ENCODE assay signal across 27 mouse cellular contexts in genomic region chr3:128226930-128227585, GRCm38 (mm10).
DNase-seq lines count a peak whose midpoint lies in the region; ATAC-seq and TF ChIP-seq lines count a peak whose summit lies in the region.
"Had no signal": no experiment of that assay in that cellular context is flagged by ENCODE, and none has a peak within 500 bp of the region (broad histone marks: within the 10 kb centered on the region; RNA-seq: fewer than 3 reads in every experiment).

No protein-coding gene starts in this region.

- no peak overlapping the region for H3K4me3 ChIP-seq in kidney, adult 2 months (ENCODE audit: insufficient read depth, low read depth, low read length)
- H3K4me3 ChIP-seq in kidney, embryonic 16.5 days (ENCODE audit: low read length) = no peak overlapping the region
- no peak overlapping the region for H3K4me3 ChIP-seq in midbrain, embryonic 11.5 days (ENCODE audit: low read depth, low read length)
- H3K4me3 ChIP-seq in midbrain, postnatal 0 days (ENCODE audit: low read depth, low read length) = no peak overlapping the region
- H3K4me3 ChIP-seq: embryonic facial prominence, embryonic 10.5 days; embryonic facial prominence, embryonic 13.5 days; erythroblast, embryonic 14.5 days; forebrain, embryonic 12.5 days; forebrain, embryonic 15.5 days; heart, embryonic 13.5 days; hindbrain, embryonic 10.5 days; hindbrain, embryonic 13.5 days had no signal

- H3K27ac ChIP-seq in kidney, adult 2 months (ENCODE audit: insufficient read depth, low read depth, low read length) = peak overlapping the region; percentile 100
- peak overlapping the region; percentile 72; the same call in 1 of the 2 replicates for H3K27ac ChIP-seq in kidney, embryonic 16.5 days (ENCODE audit: low read length)
- no peak overlapping the region for H3K27ac ChIP-seq in midbrain, embryonic 11.5 days (ENCODE audit: low read depth, low read length)
- no peak overlapping the region for H3K27ac ChIP-seq in midbrain, postnatal 0 days (ENCODE audit: low read depth, low read length)
- H3K27ac ChIP-seq: embryonic facial prominence, embryonic 10.5 days; embryonic facial prominence, embryonic 13.5 days; forebrain, embryonic 12.5 days; forebrain, embryonic 15.5 days; heart, embryonic 13.5 days; hindbrain, embryonic 10.5 days; hindbrain, embryonic 13.5 days had no signal

- no peak for TF ChIP-seq CTCF in kidney, adult 2 months (conservative IDR thresholded peaks at IDR 0.05; ENCODE audit: insufficient read depth, insufficient read length, low read depth, low read length)
- TF ChIP-seq CTCF in midbrain, postnatal 0 days (IDR thresholded peaks at IDR 0.05) = no peak

- H3K4me2 ChIP-seq in kidney, embryonic 16.5 days (replicated peaks; ENCODE audit: low read depth, low read length) = no peak overlapping the region
- H3K4me2 ChIP-seq in midbrain, embryonic 11.5 days = no peak overlapping the region
- no peak overlapping the region for H3K4me2 ChIP-seq in midbrain, postnatal 0 days (ENCODE audit: low read depth, low read length, poor library complexity, severe bottlenecking)
- H3K4me2 ChIP-seq: embryonic facial prominence, embryonic 13.5 days; forebrain, embryonic 12.5 days; forebrain, embryonic 15.5 days; heart, embryonic 13.5 days; hindbrain, embryonic 13.5 days had no signal

- DNase-seq in kidney, adult 2 months = peak; percentile 42
- DNase-seq in kidney, postnatal 4 days = no peak
- no peak for DNase-seq in kidney, postnatal 14 days
- peak; percentile 68 for DNase-seq in midbrain, embryonic 11.5 days (ENCODE audit: low spot score, missing footprints)
- no peak for DNase-seq in midbrain, postnatal 0 days (ENCODE audit: low spot score)
- DNase-seq: adrenal gland, adult 8-10 months; adrenal gland, postnatal 25 days; cerebellum, adult 11-12 months; cerebellum, adult 8-10 months; cerebellum, postnatal 10 days; cerebellum, postnatal 36 days; embryo, embryonic 11 days; gastrocnemius, postnatal 25 days; heart, adult 18-20 months; heart, postnatal 36 days had no signal

- ATAC-seq in kidney, embryonic 16.5 days (ENCODE audit: low FRiP score, low TSS enrichment) = 0 out of 2 replicates have a peak, but pooled peaks have one; percentile 2
- ATAC-seq in midbrain, embryonic 11.5 days (ENCODE audit: low FRiP score) = no peak
- ATAC-seq in midbrain, postnatal 0 days (ENCODE audit: low FRiP score) = no peak
- ATAC-seq: activated CD4-positive, CD25-positive, alpha-beta regulatory T cell, adult 4 months; CD4-positive, CD25-positive, alpha-beta regulatory T cell, adult 4 months; forebrain, embryonic 15.5 days; hindbrain, embryonic 16.5 days had no signal

- no peaks in the 10 kb centered on the region; the same call in 1 of the 2 replicates for H3K27me3 ChIP-seq in kidney, adult 2 months (replicated peaks; ENCODE audit: control insufficient read depth, insufficient read depth, low read length)
- no peaks in the 10 kb centered on the region for H3K27me3 ChIP-seq in kidney, embryonic 16.5 days (ENCODE audit: insufficient read depth, low read length)
- H3K27me3 ChIP-seq in midbrain, embryonic 11.5 days (ENCODE audit: control insufficient read depth, insufficient read depth, low read length) = no peaks in the 10 kb centered on the region
- no peaks in the 10 kb centered on the region for H3K27me3 ChIP-seq in midbrain, postnatal 0 days (ENCODE audit: insufficient read depth, low read length)
- H3K27me3 ChIP-seq: embryonic facial prominence, embryonic 13.5 days; forebrain, embryonic 12.5 days; forebrain, embryonic 15.5 days had no signal

- H3K4me1 ChIP-seq in kidney, adult 2 months (ENCODE audit: control insufficient read depth, insufficient read depth, low read length) = peaks cover 14% of the 10 kb centered on the region; the same call in 1 of the 2 replicates
- H3K4me1 ChIP-seq in kidney, embryonic 16.5 days (ENCODE audit: insufficient read depth, low read length) = peaks cover 16% of the 10 kb centered on the region; the same call in 1 of the 2 replicates
- 0 out of 2 replicates have a peak, but pooled peaks cover 2% of the 10 kb centered on the region for H3K4me1 ChIP-seq in midbrain, embryonic 11.5 days (ENCODE audit: control insufficient read depth, insufficient read depth, low read length)
- H3K4me1 ChIP-seq in midbrain, postnatal 0 days (ENCODE audit: insufficient read depth, low read length) = no peaks in the 10 kb centered on the region; the same call in 1 of the 2 replicates
- H3K4me1 ChIP-seq: forebrain, embryonic 15.5 days had no signal

- no peak for TF ChIP-seq POLR2A in kidney, adult 2 months (IDR thresholded peaks at IDR 0.05; ENCODE audit: low read depth, low read length)

- WGBS in kidney, adult 2 months = 35% methylated on average over 6 of the region's 6 CpGs
- 46% methylated on average over 6 of the region's 6 CpGs for WGBS in kidney, embryonic 16.5 days
- WGBS in midbrain, embryonic 11.5 days = 72% methylated on average over 6 of the region's 6 CpGs
- 50% methylated on average over 6 of the region's 6 CpGs for WGBS in midbrain, postnatal 0 days

- no peaks in the 10 kb centered on the region for H3K36me3 ChIP-seq in kidney, adult 2 months (ENCODE audit: control insufficient read depth, insufficient read depth, low read length)
- H3K36me3 ChIP-seq in kidney, embryonic 16.5 days (ENCODE audit: insufficient read depth, low read length) = no peaks in the 10 kb centered on the region
- no peaks in the 10 kb centered on the region for H3K36me3 ChIP-seq in midbrain, embryonic 11.5 days (ENCODE audit: control insufficient read depth, insufficient read depth, low read length)
- no peaks in the 10 kb centered on the region for H3K36me3 ChIP-seq in midbrain, postnatal 0 days (ENCODE audit: insufficient read depth, low read length)
- H3K36me3 ChIP-seq: embryonic facial prominence, embryonic 10.5 days; embryonic facial prominence, embryonic 13.5 days; forebrain, embryonic 12.5 days; forebrain, embryonic 15.5 days; heart, embryonic 13.5 days; hindbrain, embryonic 10.5 days; hindbrain, embryonic 13.5 days had no signal

- no peaks in the 10 kb centered on the region for H3K9me3 ChIP-seq in kidney, embryonic 16.5 days (ENCODE audit: low read length)
- H3K9me3 ChIP-seq in midbrain, embryonic 11.5 days (ENCODE audit: control insufficient read depth, low read length) = no peaks in the 10 kb centered on the region
- no peaks in the 10 kb centered on the region for H3K9me3 ChIP-seq in midbrain, postnatal 0 days (ENCODE audit: low read length)
- H3K9me3 ChIP-seq: embryonic facial prominence, embryonic 10.5 days; embryonic facial prominence, embryonic 13.5 days; forebrain, embryonic 12.5 days; forebrain, embryonic 15.5 days; heart, embryonic 13.5 days; hindbrain, embryonic 10.5 days; hindbrain, embryonic 13.5 days had no signal

- H3K9ac ChIP-seq in kidney, embryonic 16.5 days (replicated peaks; ENCODE audit: low read length) = no peak overlapping the region
- H3K9ac ChIP-seq in midbrain, embryonic 11.5 days (ENCODE audit: low read length) = no peak overlapping the region
- no peak overlapping the region for H3K9ac ChIP-seq in midbrain, postnatal 0 days (replicated peaks; ENCODE audit: low read length, poor library complexity, severe bottlenecking)
- H3K9ac ChIP-seq: embryonic facial prominence, embryonic 13.5 days; forebrain, embryonic 12.5 days; forebrain, embryonic 15.5 days; heart, embryonic 13.5 days; hindbrain, embryonic 13.5 days had no signal

Comparison
In these comparisons a context has a peak if more than half of its experiments do, and no peak if none do; other contexts are left out.
1. DNase-seq: peak in kidney, adult 2 months (single experiment) and midbrain, embryonic 11.5 days (single experiment); none in kidney, postnatal 4 days (0 of 2), kidney, postnatal 14 days (single experiment) and midbrain, postnatal 0 days (single experiment).
2. H3K27ac ChIP-seq: peak in kidney, adult 2 months (single experiment) and kidney, embryonic 16.5 days (single experiment); none in midbrain, embryonic 11.5 days (single experiment) and midbrain, postnatal 0 days (single experiment).